Mouse (Mus musculus) cortical plate, adult 2 months (tissue): ENCODE results near the gene Xylt1. TPM values are rescaled to one million over a fixed set of nuclear protein-coding genes. Genes with fewer than 3 reads are reported as not detected.

ENCODE experiments used
- H3K27ac ChIP-seq: fragments of 200-500 bp; 2 replicates; pipeline ENCODE4 v1.5.1; 2012; ENCODE audit warnings: low read length, control low read depth, inconsistent platforms; ENCODE audit not compliant: insufficient read depth
- H3K4me1 ChIP-seq: fragments of 200-500 bp; 2 replicates; pipeline ENCODE4 v1.6.1; 2011; ENCODE audit warnings: low read length; ENCODE audit not compliant: control insufficient read depth, insufficient read depth
- H3K4me3 ChIP-seq: fragments of 200-500 bp; 2 replicates; pipeline ENCODE4 v1.5.1; 2011; ENCODE audit warnings: mild to moderate bottlenecking, low read length, control low read depth; ENCODE audit not compliant: insufficient read depth
- CTCF ChIP-seq: fragments of 200-500 bp; IDR thresholded peaks from 2 replicates; pipeline ENCODE4 v1.5.1; 2011; ENCODE audit warnings: mild to moderate bottlenecking, control low read depth, low read length; ENCODE audit not compliant: insufficient read depth; ENCODE audit errors: extremely low read depth
- POLR2A ChIP-seq: fragments of 200-500 bp; IDR thresholded peaks from 2 replicates; pipeline ENCODE4 v1.6.1; 2011; ENCODE audit warnings: mild to moderate bottlenecking, low read length, control low read depth; ENCODE audit not compliant: insufficient read depth; ENCODE audit errors: extremely low read depth
- polyA plus RNA-seq: library from polyadenylated mRNA; depleted of rRNA; stranded (reverse); fragments of >200 nt; gene quantifications from 2 replicates; pipeline ENCODE4 v1.2.3, GENCODE M21; 2012

Gene Xylt1
- polyA plus RNA-seq, 1 experiment: 18.4 TPM

DNA sequence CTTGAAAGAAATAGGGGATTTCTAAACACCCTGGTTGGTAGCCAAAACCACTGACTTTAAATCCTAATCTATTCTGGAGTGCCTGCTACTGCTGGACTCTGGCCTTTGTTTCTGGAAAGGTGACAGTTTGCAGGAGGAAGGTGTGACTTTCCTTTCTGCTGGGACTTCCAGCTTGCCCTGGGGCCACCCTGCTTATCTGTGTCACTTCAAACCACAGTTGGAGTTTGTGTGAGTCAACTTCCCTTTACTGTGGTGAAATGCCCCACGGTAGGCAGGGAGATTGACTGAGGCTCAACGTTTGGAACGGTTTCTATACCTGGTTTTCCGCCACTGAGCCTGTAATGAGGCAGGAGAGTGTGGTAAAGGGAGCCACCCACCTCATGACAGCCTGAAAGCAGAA, 13.2 kb downstream of the Xylt1 start:
- Histone ChIP-seq H3K27ac (no peak overlapping the region), H3K4me1 (peaks cover 1% of the 10 kb centered on the region), H3K4me3 (no peak overlapping the region)
- TF ChIP-seq POLR2A (no peak), CTCF (no peak)

DNA sequence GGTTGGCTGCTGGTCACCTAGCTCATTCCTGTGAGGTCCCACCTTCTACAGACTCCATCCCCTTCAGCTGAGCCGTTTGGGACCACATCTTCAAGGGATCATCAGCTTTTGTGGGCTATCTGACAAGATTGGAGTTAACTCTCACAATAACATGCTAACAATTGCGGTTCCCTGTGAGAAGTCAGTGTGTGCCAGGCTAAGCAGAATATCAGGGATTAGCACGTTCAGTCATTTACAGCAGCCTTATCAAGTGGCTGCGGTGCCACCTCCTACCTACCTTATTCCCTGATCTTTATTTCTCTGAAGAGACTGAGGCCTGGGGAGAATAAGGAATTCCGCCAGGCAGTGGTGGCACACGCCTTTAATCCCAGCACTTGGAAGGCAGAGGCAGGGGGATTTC, 13.6 kb downstream of the Xylt1 start:
- TF ChIP-seq CTCF: no peak
- TF ChIP-seq POLR2A: no peak
- H3K27ac ChIP-seq: no peak overlapping the region
- H3K4me1 ChIP-seq: peaks cover 1% of the 10 kb centered on the region
- no peak overlapping the region for H3K4me3 ChIP-seq

GRCm38 (mm10) chr7:117395511-117395910, 14.7 kb downstream of the Xylt1 start:
- peaks cover 3% of the 10 kb centered on the region for H3K4me1 ChIP-seq
- H3K4me3 ChIP-seq: no peak overlapping the region
- TF ChIP-seq POLR2A (no peak), CTCF (no peak)
- no peak overlapping the region for H3K27ac ChIP-seq

DNA sequence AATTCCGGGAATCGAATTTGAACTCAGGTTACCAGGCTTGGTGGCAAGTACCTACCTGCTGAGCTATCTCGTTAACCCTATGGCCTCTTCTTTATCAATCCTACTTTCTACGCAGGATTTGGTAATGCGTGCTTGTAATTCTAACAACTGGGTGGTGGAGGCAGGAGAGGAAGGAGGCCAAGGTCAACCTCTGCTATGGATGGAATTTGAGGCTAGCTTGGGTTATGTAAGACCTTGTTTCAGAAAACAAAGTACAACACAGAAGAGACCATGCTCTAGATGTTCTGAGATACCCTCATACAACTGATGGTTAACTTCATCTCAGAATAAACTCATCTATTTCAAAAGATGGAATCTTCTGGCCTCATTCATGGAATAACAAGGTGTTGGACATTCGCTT, 17.1 kb downstream of the Xylt1 start:
- Histone ChIP-seq H3K4me3 (no peak overlapping the region), H3K4me1 (peaks cover 6% of the 10 kb centered on the region), H3K27ac (no peak overlapping the region)
- TF ChIP-seq POLR2A (no peak), CTCF (no peak)

- Histone ChIP-seq H3K27ac (no peak overlapping the region), H3K4me3 (no peak overlapping the region), H3K4me1 (peaks cover 6% of the 10 kb centered on the region)
- no peak for TF ChIP-seq POLR2A
- no peak for TF ChIP-seq CTCF
Observed at GRCm38 (mm10) chr7:117399971-117400370, 19.2 kb downstream of the Xylt1 start.

- peaks cover 5% of the 10 kb centered on the region; the same call in 1 of the 2 replicates for H3K4me1 ChIP-seq
- H3K4me3 ChIP-seq: no peak overlapping the region
- no peak overlapping the region for H3K27ac ChIP-seq
- TF ChIP-seq POLR2A (no peak), CTCF (no peak)
Observed at GRCm38 (mm10) chr7:117401581-117401980, 20.8 kb downstream of the Xylt1 start.

DNA sequence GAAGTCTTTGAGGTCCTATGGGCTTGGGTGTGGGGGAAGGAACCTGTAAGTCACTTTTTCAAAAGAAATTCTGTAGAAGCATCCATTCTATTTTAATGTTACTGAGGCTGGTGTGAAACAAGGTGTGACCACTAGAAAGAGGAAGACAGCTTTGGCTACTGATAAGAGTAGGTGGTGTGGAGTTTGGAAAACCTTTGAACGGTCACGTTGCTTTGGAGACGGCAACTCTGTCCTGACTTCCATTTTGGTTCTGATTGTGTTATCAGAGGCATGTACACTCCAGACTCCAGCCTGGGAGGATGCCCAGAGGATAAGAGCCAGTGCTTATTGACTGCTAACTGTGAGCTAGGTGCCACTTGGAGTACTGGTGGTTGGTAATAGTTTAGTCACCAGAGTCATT, 25.6 kb downstream of the Xylt1 start:
- no peak overlapping the region for H3K4me3 ChIP-seq
- no peak overlapping the region for H3K27ac ChIP-seq
- TF ChIP-seq CTCF (no peak), POLR2A (no peak)
- peaks cover 3% of the 10 kb centered on the region; the same call in 1 of the 2 replicates for H3K4me1 ChIP-seq

DNA sequence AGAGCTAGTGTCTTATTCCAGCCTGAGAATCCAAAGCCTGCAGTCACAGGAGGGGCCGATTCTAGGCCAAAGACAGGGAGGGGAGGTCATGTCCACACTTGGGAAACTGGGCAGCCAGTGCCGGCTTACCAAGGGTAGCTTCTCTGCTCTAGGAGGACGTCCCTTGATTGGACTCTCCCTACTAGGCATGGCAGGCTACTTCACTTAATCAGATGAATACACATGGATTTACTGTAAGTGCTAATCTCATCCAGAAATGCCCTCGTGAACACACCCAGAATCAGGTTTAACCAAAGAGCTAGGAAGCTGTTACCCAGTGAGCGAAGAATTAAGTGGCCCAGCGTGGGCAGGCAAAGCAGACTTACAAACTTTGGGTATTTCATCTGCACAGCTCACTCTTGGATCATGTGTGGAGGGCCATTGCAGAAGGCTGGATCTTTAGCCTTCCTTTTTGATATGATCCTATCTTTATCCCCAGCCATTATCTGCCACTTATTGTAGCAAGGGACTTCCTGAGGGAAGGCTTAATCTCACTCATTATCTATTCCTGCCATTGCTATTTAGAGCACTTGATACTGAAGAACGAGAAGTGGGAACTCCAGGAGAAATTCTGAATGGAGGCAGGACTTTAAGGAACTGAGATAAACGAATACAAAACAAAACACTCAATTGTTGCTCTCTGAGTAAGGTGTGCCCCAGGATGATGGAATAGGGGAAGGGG, 28.6 kb downstream of the Xylt1 start:
- peaks cover 12% of the 10 kb centered on the region for H3K4me1 ChIP-seq
- H3K27ac ChIP-seq: no peak overlapping the region
- no peak overlapping the region for H3K4me3 ChIP-seq
- TF ChIP-seq CTCF (no peak), POLR2A (no peak)

GRCm38 (mm10) chr7:117411874-117412273, 31.1 kb downstream of the Xylt1 start:
- TF ChIP-seq POLR2A: no peak
- no peak for TF ChIP-seq CTCF
- Histone ChIP-seq H3K27ac (no peak overlapping the region), H3K4me3 (no peak overlapping the region), H3K4me1 (peaks cover 18% of the 10 kb centered on the region)

- Histone ChIP-seq H3K4me1 (peaks cover 18% of the 10 kb centered on the region), H3K27ac (no peak overlapping the region), H3K4me3 (no peak overlapping the region)
- TF ChIP-seq POLR2A: no peak
- TF ChIP-seq CTCF: no peak
Observed at GRCm38 (mm10) chr7:117412405-117412804, 31.6 kb downstream of the Xylt1 start.
